Mouse (Mus musculus): ENCODE results near the gene Hoxc13. TPM values are rescaled to one million over a fixed set of nuclear protein-coding genes. Genes with fewer than 3 reads are reported as not detected.

Gene Hoxc13
- polyA plus RNA-seq, 1 experiment, result not detected

DNA sequence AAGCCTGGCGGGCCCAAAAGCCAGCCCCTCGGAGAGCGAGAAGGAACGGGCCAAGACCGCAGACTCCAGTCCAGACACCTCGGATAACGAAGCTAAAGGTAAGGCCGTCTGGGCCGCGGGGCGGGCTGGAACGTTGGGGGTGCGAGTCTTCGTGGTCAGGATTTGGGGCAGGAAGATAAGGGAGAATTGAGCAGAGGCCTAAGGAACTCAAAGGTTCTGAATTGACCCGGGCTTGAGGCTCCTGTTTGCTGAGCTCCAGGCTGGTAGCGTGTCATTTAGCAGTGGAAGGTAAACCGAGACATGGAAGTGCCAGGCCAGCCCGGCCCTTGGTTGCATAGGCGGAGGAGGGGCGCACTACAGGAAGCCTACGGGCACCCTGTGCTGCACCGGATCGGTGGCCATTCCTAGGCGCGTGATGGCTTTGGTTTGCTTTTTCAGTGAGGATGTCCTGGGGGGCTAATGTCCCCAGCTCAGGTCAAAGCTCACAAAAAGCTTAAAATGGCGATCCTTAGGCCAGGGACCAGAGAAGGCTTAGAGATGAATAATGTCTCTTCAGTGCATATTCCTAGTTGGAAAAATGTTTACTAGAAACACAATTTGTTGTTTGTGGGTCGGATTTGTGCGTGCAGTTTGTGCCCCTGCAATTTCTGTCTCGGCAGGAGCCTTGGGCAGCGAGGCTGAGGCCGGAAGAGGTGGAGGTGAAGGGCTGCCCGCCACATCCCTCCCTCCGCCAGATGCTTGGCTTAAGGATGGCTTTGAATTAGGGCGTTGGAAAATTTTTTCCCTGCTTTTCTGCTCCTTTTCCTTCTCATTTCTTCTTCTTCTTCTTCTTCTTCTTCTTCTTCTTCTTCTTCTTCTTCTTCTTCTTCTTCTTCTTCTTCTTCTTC, 46.9 kb downstream of the Hoxc13 start:
- no peak for TF ChIP-seq POLR2A (IDR thresholded peaks at IDR 0.05; ENCODE audit: extremely low read depth, insufficient read depth, low read length)
- TF ChIP-seq CTCF (IDR thresholded peaks at IDR 0.05; ENCODE audit: extremely low read depth, insufficient read depth, low read length), result no peak
- H3K4me3 ChIP-seq (ENCODE audit: insufficient read depth, low read length), result no peak overlapping the region
- H3K27ac ChIP-seq (ENCODE audit: insufficient read depth, low read length), result no peak overlapping the region
- no peaks in the 10 kb centered on the region for H3K4me1 ChIP-seq (ENCODE audit: control insufficient read depth, insufficient read depth, low read length)

- TF ChIP-seq POLR2A (IDR thresholded peaks at IDR 0.05; ENCODE audit: extremely low read depth, insufficient read depth, low read length) (no peak), CTCF (IDR thresholded peaks at IDR 0.05; ENCODE audit: extremely low read depth, insufficient read depth, low read length) (no peak)
- Histone ChIP-seq H3K4me3 (ENCODE audit: insufficient read depth, low read length) (no peak overlapping the region), H3K4me1 (ENCODE audit: control insufficient read depth, insufficient read depth, low read length) (no peaks in the 10 kb centered on the region), H3K27ac (ENCODE audit: insufficient read depth, low read length) (no peak overlapping the region)
Observed at GRCm38 (mm10) chr15:102969296-102969695, 48.4 kb downstream of the Hoxc13 start.

GRCm38 (mm10) chr15:102970740-102971139, 49.8 kb downstream of the Hoxc13 start:
- TF ChIP-seq POLR2A (IDR thresholded peaks at IDR 0.05; ENCODE audit: extremely low read depth, insufficient read depth, low read length) (no peak), CTCF (IDR thresholded peaks at IDR 0.05; ENCODE audit: extremely low read depth, insufficient read depth, low read length) (no peak)
- Histone ChIP-seq H3K4me3 (ENCODE audit: insufficient read depth, low read length) (no peak overlapping the region), H3K27ac (ENCODE audit: insufficient read depth, low read length) (no peak overlapping the region)

GRCm38 (mm10) chr15:102972254-102972653, 51.4 kb downstream of the Hoxc13 start:
- no peaks in the 10 kb centered on the region for H3K4me1 ChIP-seq (ENCODE audit: control insufficient read depth, insufficient read depth, low read length)
- no peak overlapping the region for H3K27ac ChIP-seq (ENCODE audit: insufficient read depth, low read length)
- no peak overlapping the region for H3K4me3 ChIP-seq (ENCODE audit: insufficient read depth, low read length)
- TF ChIP-seq POLR2A (IDR thresholded peaks at IDR 0.05; ENCODE audit: extremely low read depth, insufficient read depth, low read length) (no peak), CTCF (IDR thresholded peaks at IDR 0.05; ENCODE audit: extremely low read depth, insufficient read depth, low read length) (no peak)

More at GRCm38 (mm10) chr15:102970740-102971139, 49.8 kb downstream of the Hoxc13 start:
- no peaks in the 10 kb centered on the region for H3K4me1 ChIP-seq (ENCODE audit: control insufficient read depth, insufficient read depth, low read length)

GRCm38 (mm10) chr15:102972753-102973152, 51.9 kb downstream of the Hoxc13 start:
- no peak overlapping the region for H3K27ac ChIP-seq (ENCODE audit: insufficient read depth, low read length)
- TF ChIP-seq CTCF (IDR thresholded peaks at IDR 0.05; ENCODE audit: extremely low read depth, insufficient read depth, low read length), result no peak
- no peaks in the 10 kb centered on the region for H3K4me1 ChIP-seq (ENCODE audit: control insufficient read depth, insufficient read depth, low read length)
- H3K4me3 ChIP-seq (ENCODE audit: insufficient read depth, low read length), result no peak overlapping the region

- Histone ChIP-seq H3K27ac (ENCODE audit: insufficient read depth, low read length) (no peak overlapping the region), H3K4me1 (ENCODE audit: control insufficient read depth, insufficient read depth, low read length) (no peaks in the 10 kb centered on the region), H3K4me3 (ENCODE audit: insufficient read depth, low read length) (no peak overlapping the region)
- TF ChIP-seq CTCF (IDR thresholded peaks at IDR 0.05; ENCODE audit: extremely low read depth, insufficient read depth, low read length), result no peak
- no peak for TF ChIP-seq POLR2A (IDR thresholded peaks at IDR 0.05; ENCODE audit: extremely low read depth, insufficient read depth, low read length)
Observed at GRCm38 (mm10) chr15:102975034-102975433, 54.1 kb downstream of the Hoxc13 start.

DNA sequence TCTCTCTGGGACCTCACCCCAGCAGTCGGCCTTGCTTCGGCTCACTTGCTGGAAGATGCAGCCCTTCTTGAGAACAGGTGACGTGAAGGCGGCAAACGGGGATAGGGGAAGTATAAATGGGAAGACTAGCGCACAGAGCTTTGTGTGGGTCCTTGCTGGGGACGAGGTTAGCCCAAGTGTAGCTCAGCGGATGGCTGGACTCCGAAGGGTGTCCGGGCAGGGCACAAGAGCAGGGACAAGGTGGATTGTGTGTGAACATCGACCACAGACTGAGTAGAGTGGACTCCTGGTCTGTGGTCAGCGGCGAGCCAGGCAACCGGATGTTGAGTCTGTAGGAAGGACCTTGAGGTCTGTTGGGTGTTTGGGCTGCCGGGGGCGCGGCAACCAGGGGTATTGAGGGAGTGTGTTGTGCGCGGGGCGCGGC, 54.8 kb downstream of the Hoxc13 start:
- TF ChIP-seq POLR2A (IDR thresholded peaks at IDR 0.05; ENCODE audit: extremely low read depth, insufficient read depth, low read length) (no peak), CTCF (IDR thresholded peaks at IDR 0.05; ENCODE audit: extremely low read depth, insufficient read depth, low read length) (no peak)
- Histone ChIP-seq H3K4me1 (ENCODE audit: control insufficient read depth, insufficient read depth, low read length) (no peaks in the 10 kb centered on the region), H3K4me3 (ENCODE audit: insufficient read depth, low read length) (no peak overlapping the region), H3K27ac (ENCODE audit: insufficient read depth, low read length) (no peak overlapping the region)

- Histone ChIP-seq H3K27ac (ENCODE audit: insufficient read depth, low read length) (no peak within 1 kb of the TSS), H3K4me3 (ENCODE audit: insufficient read depth, low read length) (no peak within 1 kb of the TSS), H3K4me1 (ENCODE audit: control insufficient read depth, insufficient read depth, low read length) (no peaks in the 10 kb centered on the region)
- no peak for TF ChIP-seq CTCF (IDR thresholded peaks at IDR 0.05; ENCODE audit: extremely low read depth, insufficient read depth, low read length)
- no peak for TF ChIP-seq POLR2A (IDR thresholded peaks at IDR 0.05; ENCODE audit: extremely low read depth, insufficient read depth, low read length)
Observed at GRCm38 (mm10) chr15:102976171-102976570, 55.3 kb downstream of the Hoxc13 start, which contains the start of gene Hoxc9. Gene Hoxc9 (plus strand): TSS chr15:102976439.

- Histone ChIP-seq H3K27ac (ENCODE audit: insufficient read depth, low read length) (no peak overlapping the region), H3K4me1 (ENCODE audit: control insufficient read depth, insufficient read depth, low read length) (no peaks in the 10 kb centered on the region), H3K4me3 (ENCODE audit: insufficient read depth, low read length) (no peak overlapping the region)
- TF ChIP-seq POLR2A (IDR thresholded peaks at IDR 0.05; ENCODE audit: extremely low read depth, insufficient read depth, low read length) (no peak), CTCF (IDR thresholded peaks at IDR 0.05; ENCODE audit: extremely low read depth, insufficient read depth, low read length) (no peak)
Observed at GRCm38 (mm10) chr15:102976631-102977422, 55.9 kb downstream of the Hoxc13 start.
